Mouse (Mus musculus) lung, postnatal 0 days (tissue): ENCODE measurements around the gene Dyrk3.

ENCODE experiments used
- CTCF ChIP-seq: IDR thresholded peaks from 2 replicates; pipeline ENCODE4 v1.5.1; 2016; ENCODE audit warnings: antibody characterized with exemption, mild to moderate bottlenecking
- EP300 ChIP-seq: IDR thresholded peaks from 2 replicates; pipeline ENCODE4 v1.6.1; 2016; ENCODE audit warnings: antibody characterized with exemption, mild to moderate bottlenecking, control low read depth

- no peak for TF ChIP-seq CTCF
- TF ChIP-seq EP300 = no peak
Measured at GRCm38 (mm10) chr1:131149496-131149895, 11.4 kb upstream of the Dyrk3 start.
